Comparison of ENCODE assay signal across 11 mouse cellular contexts in genomic region chr8:107221924-107222851, GRCm38 (mm10).
A peak's percentile ranks its signal among the peaks of the same experiment; 100 is the strongest.
DNase-seq lines count a peak whose midpoint lies in the region; ATAC-seq and TF ChIP-seq lines count a peak whose summit lies in the region.
"Had no signal": no experiment of that assay in that cellular context is flagged by ENCODE, and none has a peak within 500 bp of the region (broad histone marks: within the 10 kb centered on the region; RNA-seq: fewer than 3 reads in every experiment).

No protein-coding gene starts in this region.

- intact Hi-C loops in heart, postnatal 14 days (cut with DNase I), result no loop called here

- no peaks in the 10 kb centered on the region for H3K36me3 ChIP-seq in forebrain, postnatal 0 days (ENCODE audit: insufficient read depth)

- H3K9ac ChIP-seq in forebrain, postnatal 0 days, result no peak overlapping the region

- no peaks in the 10 kb centered on the region for H3K4me1 ChIP-seq in forebrain, postnatal 0 days (ENCODE audit: insufficient read depth)

- H3K4me2 ChIP-seq in forebrain, postnatal 0 days (ENCODE audit: low read depth), result no peak overlapping the region

- H3K9me3 ChIP-seq in forebrain, postnatal 0 days (ENCODE audit: low read length), result no peaks in the 10 kb centered on the region

- DNase-seq in kidney, postnatal 10 days, result peak; percentile 21
- no peak for DNase-seq in kidney, postnatal 36 days
- DNase-seq in c-Kit-positive CD71-positive TER-119-positive erythroid progenitor cells, embryonic 14.5 days (ENCODE audit: low spot score), result peak; percentile 10
- peak; percentile 43 to 55 for DNase-seq in heart, postnatal 14 days
- peak; percentile 72 for DNase-seq in ovary, postnatal 36 days (ENCODE audit: low spot score)
- no peak for DNase-seq in thymus, adult 18-20 months
- no peak for DNase-seq in forebrain, postnatal 0 days
- DNase-seq in cerebellum, postnatal 25 days, result no peak
- DNase-seq: cerebellum, adult 9-11 months had no signal

- TF ChIP-seq CTCF in forebrain, postnatal 0 days (IDR thresholded peaks at IDR 0.05; ENCODE audit: low read depth), result no peak

- no peak overlapping the region for H3K27ac ChIP-seq in forebrain, postnatal 0 days (ENCODE audit: low read depth, low read length)
- H3K27ac ChIP-seq: left cerebral cortex, adult 2 months had no signal

- no peak overlapping the region for H3K4me3 ChIP-seq in forebrain, postnatal 0 days (ENCODE audit: low read depth, low read length)
- H3K4me3 ChIP-seq: left cerebral cortex, adult 2 months; myocyte had no signal

- H3K27me3 ChIP-seq in forebrain, postnatal 0 days (ENCODE audit: insufficient read depth, low read length), result no peaks in the 10 kb centered on the region

- no peak for ATAC-seq in forebrain, postnatal 0 days

- WGBS in forebrain, postnatal 0 days, result 50% methylated on average over 8 of the region's 8 CpGs

Comparison
In these comparisons a context has a peak if more than half of its experiments do, and no peak if none do; other contexts are left out.
1. DNase-seq: peak in kidney, postnatal 10 days (single experiment), c-Kit-positive CD71-positive TER-119-positive erythroid progenitor cells, embryonic 14.5 days (single experiment), heart, postnatal 14 days (2 of 2) and ovary, postnatal 36 days (single experiment); none in kidney, postnatal 36 days (0 of 2), thymus, adult 18-20 months (0 of 2), forebrain, postnatal 0 days (single experiment) and cerebellum, postnatal 25 days (0 of 2).